Mouse (Mus musculus) 3134 (cell line): ENCODE data around the gene Catsper2.
A peak's percentile ranks its signal among the peaks of the same experiment; 100 is the strongest.

Experiments used
- DNase-seq: peaks from one replicate; pipeline ENCODE4 v3.0.0-alpha.2; 2011; ENCODE audit warnings: low spot score; ENCODE audit not compliant: insufficient read length; ENCODE audit errors: extremely low read depth

Catsper2 gene

DNA sequence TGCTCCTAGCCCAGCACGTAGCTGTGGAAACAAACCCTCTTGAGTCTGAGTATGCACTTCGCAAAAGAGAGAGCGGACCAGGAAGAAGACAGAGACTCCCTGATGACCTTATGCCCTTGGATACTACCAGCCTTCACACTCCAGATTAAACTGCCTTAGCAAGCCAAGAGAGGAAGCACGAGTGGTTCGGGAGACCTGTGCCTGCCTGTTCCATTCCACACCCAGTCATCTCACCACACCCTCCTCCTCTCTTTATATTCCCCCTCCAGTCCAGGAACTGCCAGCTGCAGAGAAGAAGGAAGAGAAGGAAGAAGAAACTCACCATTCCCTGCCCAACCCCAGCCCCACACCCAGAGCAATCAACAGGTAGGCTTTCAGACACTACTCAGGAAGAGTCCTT lies 56.1 kb downstream of the Catsper2 start, which contains the start of gene Ckmt1:
Gene Ckmt1, plus strand, starts transcription at position 221 of the 400 bp plus-strand sequence.
- DNase-seq = no peak

DNA sequence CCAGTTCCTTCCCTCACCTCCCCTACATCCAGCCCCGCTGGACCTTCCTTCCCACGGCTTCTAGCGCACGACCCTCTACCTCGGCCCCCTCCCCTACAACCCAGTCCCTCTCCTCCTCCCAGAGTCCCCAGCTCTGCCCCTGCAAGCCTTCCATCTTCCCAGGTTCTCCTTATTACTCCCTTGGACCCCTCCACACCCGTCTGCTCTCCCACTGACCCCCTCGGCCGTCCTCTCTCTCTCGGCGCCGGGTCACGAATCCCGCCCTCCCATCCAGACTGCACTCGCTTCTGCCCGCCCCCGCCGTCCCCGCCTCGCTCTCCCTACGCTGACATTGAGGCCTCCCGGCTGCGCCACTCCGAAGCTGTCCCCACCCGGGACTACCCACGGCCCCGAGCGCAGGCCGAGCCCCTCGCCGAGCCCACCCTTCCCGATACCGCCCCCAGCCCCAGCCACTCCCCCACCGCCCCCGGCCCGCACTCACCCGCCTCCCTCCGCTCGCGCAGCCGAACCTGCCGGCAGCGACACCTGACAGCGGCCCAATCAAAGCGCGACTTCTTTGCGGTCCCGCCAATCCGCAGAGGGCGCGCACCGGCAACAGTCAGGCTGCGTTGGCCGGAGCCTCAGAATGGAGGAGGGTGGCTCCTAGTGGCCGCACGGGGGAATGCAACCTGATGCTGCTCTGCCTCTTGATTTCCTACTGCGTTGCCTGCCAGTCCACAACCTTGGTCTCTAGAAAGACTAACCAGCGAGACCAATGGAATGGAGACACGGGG lies 58.6 kb downstream of the Catsper2 start, which contains the start of gene Ppip5k1:
Gene Ppip5k1, minus strand, starts transcription at position 577 of the 773 bp plus-strand sequence.
- DNase-seq = peak; percentile 92

DNA sequence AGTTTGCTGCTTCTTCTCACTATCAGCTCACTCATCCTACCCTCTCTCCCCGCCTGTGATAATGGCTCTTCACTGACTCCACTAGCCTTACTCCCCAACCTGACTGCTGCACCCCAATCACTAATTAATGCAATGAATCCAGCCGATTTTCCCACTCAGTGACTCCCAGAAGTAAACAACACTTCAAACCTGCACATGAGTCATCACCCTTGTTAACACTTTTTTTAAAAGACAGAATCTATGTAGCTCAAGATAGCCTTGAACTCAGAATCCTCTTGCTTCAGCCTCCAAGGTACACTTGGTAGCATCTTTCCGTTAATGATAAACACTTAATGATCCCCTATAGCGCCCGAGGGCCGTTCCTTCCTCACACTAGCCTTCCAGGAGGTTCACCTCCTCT lies 59.2 kb downstream of the Catsper2 start:
- DNase-seq = no peak

DNA sequence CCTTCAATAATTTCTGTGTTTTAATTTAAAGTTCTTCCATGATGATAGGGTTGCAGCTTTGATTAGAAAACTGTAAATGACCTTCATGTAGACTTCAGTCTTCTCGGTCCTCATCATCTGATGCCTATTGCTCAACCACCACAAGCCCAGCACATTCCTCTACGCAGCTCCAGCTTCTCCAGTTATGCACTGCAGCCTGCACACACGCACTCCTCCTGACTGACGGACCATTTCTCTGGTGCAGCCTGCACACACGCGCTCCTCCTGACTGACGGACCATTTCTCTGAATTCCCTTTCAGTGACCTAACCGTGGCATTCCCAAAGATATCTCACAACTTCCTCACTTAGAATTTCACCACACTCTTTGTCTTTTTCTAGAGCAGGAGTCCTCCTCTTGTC lies 60.4 kb downstream of the Catsper2 start:
- no peak for DNase-seq
